Mouse (Mus musculus) heart, embryonic 11.5 days (tissue): ENCODE measurements at regions not wholly inside any gene's neighbourhood (a gene's known extent, or its start where the extent isn't known, plus 50 kb on each side); places are given as distances from the start of the nearest gene placed in this dataset.

Experiments
- ATAC-seq: fragments of 200-750 bp; cut with Nextera tagmentation; replicated peaks from 2 replicates; pipeline ENCODE4 v1.8.0; 2017; ENCODE audit warnings: moderate library complexity; ENCODE audit not compliant: insufficient number of reproducible peaks, low FRiP score, low TSS enrichment
- H3K27ac ChIP-seq: fragments of 300-500 bp; sonication (generic); 2 replicates; pipeline ENCODE4 v1.5.1; 2014; ENCODE audit warnings: mild to moderate bottlenecking, low read depth, low read length
- H3K27me3 ChIP-seq: fragments of 300-500 bp; sonication (generic); 2 replicates; pipeline ENCODE4 v1.6.1; 2014; ENCODE audit warnings: mild to moderate bottlenecking, low read length, mixed read lengths; ENCODE audit not compliant: control insufficient read depth, insufficient read depth
- H3K36me3 ChIP-seq: fragments of 300-500 bp; sonication (generic); 2 replicates; pipeline ENCODE4 v1.6.1; 2014; ENCODE audit warnings: mild to moderate bottlenecking, low read length, moderate library complexity, mixed read lengths; ENCODE audit not compliant: control insufficient read depth, insufficient read depth
- H3K4me1 ChIP-seq: fragments of 300-500 bp; sonication (generic); 2 replicates; pipeline ENCODE4 v1.6.1; 2014; ENCODE audit warnings: low read length; ENCODE audit not compliant: control insufficient read depth, insufficient read depth
- H3K4me2 ChIP-seq: fragments of 300-500 bp; sonication (generic); 2 replicates; pipeline ENCODE4 v1.6.1; 2014; ENCODE audit warnings: mild to moderate bottlenecking, moderate library complexity
- H3K4me3 ChIP-seq: fragments of 300-500 bp; sonication (generic); 2 replicates; pipeline ENCODE4 v1.5.1; 2014; ENCODE audit warnings: low read depth, low read length
- H3K9ac ChIP-seq: fragments of 300-500 bp; sonication (generic); 2 replicates; pipeline ENCODE4 v1.6.1; 2014; ENCODE audit warnings: mild to moderate bottlenecking, low read depth, low read length, moderate library complexity
- H3K9me3 ChIP-seq: fragments of 300-500 bp; sonication (generic); replicated peaks from 2 replicates; pipeline ENCODE4 v1.6.1; 2016; ENCODE audit warnings: low read length; ENCODE audit not compliant: control insufficient read depth
- WGBS: fragments of 180-500 bp; shearing (Covaris S2); extraction: QIAGEN DNeasy Blood & Tissue Kit; methylation state at CpG from one replicate; pipeline ENCODE4 v1.1.7; 2014; ENCODE audit not compliant: insufficient replicate concordance; 5-methylcytosine and 5-hydroxymethylcytosine counted together

- Histone ChIP-seq H3K4me3 (no peak overlapping the region), H3K4me2 (no peak overlapping the region), H3K27me3 (no peaks in the 10 kb centered on the region), H3K9ac (no peak overlapping the region), H3K27ac (no peak overlapping the region), H3K4me1 (no peaks in the 10 kb centered on the region), H3K9me3 (no peaks in the 10 kb centered on the region), H3K36me3 (no peaks in the 10 kb centered on the region)
- ATAC-seq: no peak
- WGBS: 75% methylated on average over 2 of the region's 2 CpGs
Observed at GRCm38 (mm10) chr2:159571862-159572261, 762.1 kb downstream of the Gm826 start.

- Histone ChIP-seq H3K4me1 (no peaks in the 10 kb centered on the region), H3K27me3 (no peaks in the 10 kb centered on the region), H3K4me3 (no peak overlapping the region), H3K4me2 (no peak overlapping the region), H3K36me3 (no peaks in the 10 kb centered on the region), H3K27ac (no peak overlapping the region), H3K9ac (no peak overlapping the region), H3K9me3 (no peaks in the 10 kb centered on the region)
- WGBS: 78% methylated on average over 5 of the region's 5 CpGs
- ATAC-seq: no peak
Observed at GRCm38 (mm10) chr2:159575271-159575670, 758.7 kb downstream of the Gm826 start.

GRCm38 (mm10) chr2:159583103-159583502 is 750.9 kb downstream of the Gm826 start:
- H3K9ac ChIP-seq: no peak overlapping the region
- H3K4me3 ChIP-seq: no peak overlapping the region
- no peaks in the 10 kb centered on the region for H3K27me3 ChIP-seq
- WGBS: 45% methylated on average over 8 of the region's 8 CpGs
- H3K9me3 ChIP-seq: no peaks in the 10 kb centered on the region
- H3K36me3 ChIP-seq: no peaks in the 10 kb centered on the region
- ATAC-seq: no peak
- H3K27ac ChIP-seq: no peak overlapping the region
- H3K4me1 ChIP-seq: no peaks in the 10 kb centered on the region
- no peak overlapping the region for H3K4me2 ChIP-seq

GRCm38 (mm10) chr2:159584641-159585040 is 749.3 kb downstream of the Gm826 start:
- no peak overlapping the region for H3K4me2 ChIP-seq
- no peak overlapping the region for H3K9ac ChIP-seq
- H3K36me3 ChIP-seq: no peaks in the 10 kb centered on the region
- H3K4me1 ChIP-seq: no peaks in the 10 kb centered on the region
- no peak overlapping the region for H3K4me3 ChIP-seq
- ATAC-seq: no peak
- no peak overlapping the region for H3K27ac ChIP-seq
- no peaks in the 10 kb centered on the region for H3K9me3 ChIP-seq
- no peaks in the 10 kb centered on the region for H3K27me3 ChIP-seq

- no peak for ATAC-seq
- WGBS: 46% methylated on average over 6 of the region's 6 CpGs
- no peaks in the 10 kb centered on the region for H3K27me3 ChIP-seq
Observed at GRCm38 (mm10) chr2:159586697-159587473, 747.1 kb downstream of the Gm826 start.

GRCm38 (mm10) chr2:159591396-159592124 is 742.4 kb downstream of the Gm826 start:
- WGBS: 17% methylated on average over 2 of the region's 2 CpGs
- Histone ChIP-seq H3K9me3 (no peaks in the 10 kb centered on the region), H3K4me3 (no peak overlapping the region), H3K4me2 (no peak overlapping the region), H3K27ac (no peak overlapping the region), H3K36me3 (no peaks in the 10 kb centered on the region), H3K4me1 (no peaks in the 10 kb centered on the region), H3K9ac (no peak overlapping the region), H3K27me3 (no peaks in the 10 kb centered on the region)
- ATAC-seq: no peak

More at GRCm38 (mm10) chr2:159586697-159587473, 747.1 kb downstream of the Gm826 start:
- Histone ChIP-seq H3K9ac (no peak overlapping the region), H3K9me3 (no peaks in the 10 kb centered on the region), H3K27ac (no peak overlapping the region), H3K4me3 (no peak overlapping the region), H3K4me2 (no peak overlapping the region), H3K4me1 (no peaks in the 10 kb centered on the region), H3K36me3 (no peaks in the 10 kb centered on the region)

- ATAC-seq: no peak; the same call in 1 of the 2 replicates
- Histone ChIP-seq H3K36me3 (no peaks in the 10 kb centered on the region), H3K27me3 (no peaks in the 10 kb centered on the region), H3K9me3 (no peaks in the 10 kb centered on the region), H3K9ac (no peak overlapping the region), H3K4me2 (no peak overlapping the region), H3K4me1 (0 out of 2 replicates have a peak, but pooled peaks cover 2% of the 10 kb centered on the region), H3K4me3 (no peak overlapping the region), H3K27ac (no peak overlapping the region; the same call in 1 of the 2 replicates)
- WGBS: 20% methylated on average over 5 of the region's 5 CpGs
Observed at GRCm38 (mm10) chr2:159592841-159593240, 741.1 kb downstream of the Gm826 start.

- Histone ChIP-seq H3K4me1 (0 out of 2 replicates have a peak, but pooled peaks cover 5% of the 10 kb centered on the region), H3K4me2 (no peak overlapping the region), H3K27me3 (no peaks in the 10 kb centered on the region), H3K9ac (no peak overlapping the region), H3K27ac (no peak overlapping the region), H3K4me3 (no peak overlapping the region), H3K9me3 (no peaks in the 10 kb centered on the region), H3K36me3 (no peaks in the 10 kb centered on the region)
- ATAC-seq: no peak
- WGBS: 84% methylated on average over 6 of the region's 6 CpGs
Observed at GRCm38 (mm10) chr2:159596285-159596684, 737.7 kb downstream of the Gm826 start.
